ENCODE assay signal across 10 mouse cellular contexts in the genomic region with DNA sequence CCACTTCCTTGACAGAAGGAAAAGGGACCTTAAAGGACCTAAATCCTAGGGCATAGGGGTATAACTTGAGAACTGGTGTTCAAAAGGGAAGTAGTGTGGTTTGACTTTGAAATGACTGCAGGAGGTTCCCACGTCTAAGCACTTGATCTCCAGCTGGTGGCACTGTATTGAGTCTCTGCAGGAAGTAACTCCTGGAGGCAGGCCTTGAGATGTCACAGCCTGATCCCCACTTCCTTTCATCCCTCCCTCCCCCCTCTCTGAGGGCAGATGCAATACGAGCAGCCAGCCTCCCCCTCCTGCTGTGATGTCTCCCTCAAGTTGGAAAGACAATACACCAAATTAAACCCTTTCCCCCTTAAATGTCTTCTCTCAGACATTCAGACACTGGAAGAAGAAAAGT. TPM values are rescaled to one million over a fixed set of nuclear protein-coding genes. Genes with fewer than 3 reads are reported as not detected.
A peak's percentile ranks its signal among the peaks of the same experiment; 100 is the strongest.
DNase-seq lines count a peak whose midpoint lies in the region; ATAC-seq and TF ChIP-seq lines count a peak whose summit lies in the region.
"Had no signal": no experiment of that assay in that cellular context is flagged by ENCODE, and none has a peak within 500 bp of the region (broad histone marks: within the 10 kb centered on the region; RNA-seq: fewer than 3 reads in every experiment).

No protein-coding gene starts in this region.

- peaks cover 23% of the 10 kb centered on the region for H3K4me1 ChIP-seq in G1E (ENCODE audit: insufficient read depth, low read depth, low read length)

- peaks cover 13% of the 10 kb centered on the region for H3K27me3 ChIP-seq in G1E (ENCODE audit: insufficient read depth, low read length)
- H3K27me3 ChIP-seq: embryonic facial prominence, embryonic 15.5 days had no signal

- peak; percentile 83 for ATAC-seq in G1E (ENCODE audit: extremely low read depth, insufficient number of reproducible peaks, low FRiP score, poor library complexity, severe bottlenecking)
- peak; percentile 86 for ATAC-seq in megakaryocyte progenitor cell, adult 5-6 weeks (replicated peaks; ENCODE audit: poor library complexity)

- no peaks in the 10 kb centered on the region for H3K9me3 ChIP-seq in G1E (replicated peaks)
- H3K9me3 ChIP-seq: embryonic facial prominence, embryonic 15.5 days had no signal

- TF ChIP-seq CTCF in G1E (IDR thresholded peaks at IDR 0.05; ENCODE audit: low read depth, low read length) = no peak

- peak; percentile 61 to 64 for DNase-seq in B cell, adult 2 months
- DNase-seq in G1E (ENCODE audit: low spot score) = peak; percentile 82
- DNase-seq in heart, adult 8-10 months (ENCODE audit: low spot score) = peak; percentile 30
- DNase-seq in kidney, postnatal 14 days = peak; percentile 71
- DNase-seq in adipocyte (ENCODE audit: low spot score) = no peak
- no peak for DNase-seq in urinary bladder, postnatal 36 days (ENCODE audit: low spot score in 2 of 2)
- DNase-seq in frontal cortex, postnatal 25 days (ENCODE audit: low spot score in 2 of 2) = no peak

- peak overlapping the region; percentile 5; the same call in 1 of the 2 replicates for H3K4me3 ChIP-seq in G1E (ENCODE audit: low read depth, low read length)
- H3K4me3 ChIP-seq: embryonic facial prominence, embryonic 15.5 days; myocyte had no signal

- H3K36me3 ChIP-seq in G1E (replicated peaks) = no peaks in the 10 kb centered on the region
- H3K36me3 ChIP-seq: embryonic facial prominence, embryonic 15.5 days had no signal

RNA-seq across cellular contexts. Expression of a gene that starts 14.6 kb away (rescaled TPM):
- 137 and 149 TPM in 2 replicates for total RNA-seq in G1E (2014; fragmentation: Nextera tagmentation)
- total RNA-seq in G1E (2017) = 44.0 and 49.8 TPM in 2 replicates
- polyA plus RNA-seq in G1E (2012) = 12.4 and 16.8 TPM in 2 replicates
- 10 to 100 TPM; 13.3 to 15.3 (median 13.6) TPM for total RNA-seq in heart, adult 8-10 months (2022)
- total RNA-seq in megakaryocyte progenitor cell, adult 5-6 weeks (2015) = 60.7 and 65.3 TPM in 2 replicates
- 38.1 and 56.2 TPM in 2 replicates for total RNA-seq in megakaryocyte progenitor cell, adult 5-6 weeks (2017)

RNA-seq across cellular contexts. Expression of a gene that starts 52.5 kb away (rescaled TPM):
- total RNA-seq in G1E (2014; fragmentation: Nextera tagmentation) (199 and 208 TPM in 2 replicates), G1E (2017) (268 and 281 TPM in 2 replicates)
- 28.4 and 46.1 TPM in 2 replicates for polyA plus RNA-seq in G1E (2012)
- 10 to 100 TPM; 26.4 to 29.2 (median 27.7) TPM for total RNA-seq in heart, adult 8-10 months (2022)
- total RNA-seq in megakaryocyte progenitor cell, adult 5-6 weeks (2015) = 46.9 and 55.3 TPM in 2 replicates
- 50.9 and 65.1 TPM in 2 replicates for total RNA-seq in megakaryocyte progenitor cell, adult 5-6 weeks (2017)

Comparison
In these comparisons a context has a peak if more than half of its experiments do, and no peak if none do; other contexts are left out.
1. DNase-seq: peak in B cell, adult 2 months (2 of 2), G1E (single experiment), heart, adult 8-10 months (single experiment) and kidney, postnatal 14 days (single experiment); none in adipocyte (single experiment), urinary bladder, postnatal 36 days (0 of 2) and frontal cortex, postnatal 25 days (0 of 2).